Mouse (Mus musculus) megakaryocyte, embryonic 14.5 days (primary cell): Measurements from ENCODE around the gene Wfikkn1.

Source experiments
- FLI1 ChIP-seq: IDR thresholded peaks from 2 replicates; pipeline ENCODE4 v1.6.1; 2012; ENCODE audit warnings: low read length, inconsistent platforms, mixed read lengths
- GATA1 ChIP-seq: IDR thresholded peaks from 3 replicates; pipeline ENCODE4 v1.6.1; 2012; ENCODE audit warnings: mixed read lengths, low read length, inconsistent platforms, borderline replicate concordance

DNA sequence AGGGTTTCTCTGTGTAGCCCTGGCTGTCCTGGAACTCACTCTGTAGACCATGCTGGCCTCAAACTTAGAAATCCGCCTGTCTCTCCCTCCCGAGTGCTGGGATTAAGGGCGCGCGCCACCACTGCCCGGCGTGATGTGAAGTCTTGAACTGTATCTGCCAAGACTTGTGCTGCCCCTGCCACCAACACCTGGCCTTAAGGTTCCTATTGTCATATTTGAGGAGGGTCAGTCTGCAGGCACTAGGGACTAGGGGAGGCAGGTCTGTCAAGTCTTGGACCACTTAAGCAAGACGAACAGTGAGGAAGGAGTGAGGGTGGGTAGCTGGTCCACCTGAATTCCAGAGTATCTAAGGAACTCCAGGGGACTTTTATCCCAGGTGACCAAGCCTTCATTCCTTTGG is 11.2 kb downstream of the Wfikkn1 start:
- TF ChIP-seq FLI1 (no peak), GATA1 (no peak)
